ENCODE assay signal across 8 mouse cellular contexts in genomic region chr13:12255911-12256705, GRCm38 (mm10). TPM values are rescaled to one million over a fixed set of nuclear protein-coding genes. Genes with fewer than 3 reads are reported as not detected.
A peak's percentile ranks its signal among the peaks of the same experiment; 100 is the strongest.
DNase-seq lines count a peak whose midpoint lies in the region; ATAC-seq and TF ChIP-seq lines count a peak whose summit lies in the region.

No protein-coding gene starts in this region.

- peak; percentile 68 for DNase-seq in heart, adult 11 months
- DNase-seq in heart, adult 18-20 months = no peak
- DNase-seq in B cell, adult 2 months = no peak
- no peak for DNase-seq in gastrocnemius, postnatal 36 days

- no peaks in the 10 kb centered on the region for H3K27me3 ChIP-seq in E14TG2a.4 (ENCODE audit: insufficient read depth, low read length)
- H3K27me3 ChIP-seq in heart, embryonic 16.5 days (ENCODE audit: control insufficient read depth, insufficient read depth, low read length) = no peaks in the 10 kb centered on the region

- peaks cover 22% of the 10 kb centered on the region for H3K9me3 ChIP-seq in E14TG2a.4 (ENCODE audit: low read length)
- H3K9me3 ChIP-seq in heart, embryonic 16.5 days (replicated peaks; ENCODE audit: control insufficient read depth, low read length) = peaks cover 4% of the 10 kb centered on the region; the same call in 1 of the 2 replicates

- peak overlapping the region; percentile 93; the same call in 1 of the 2 replicates for H3K4me3 ChIP-seq in E14TG2a.4 (replicated peaks; ENCODE audit: low read length)
- peak overlapping the region; percentile 71 for H3K4me3 ChIP-seq in heart, embryonic 16.5 days (ENCODE audit: low read length)

- intact Hi-C loops in gastrocnemius, postnatal 36 days (cut with DNase I) = no loop called here

- H3K36me3 ChIP-seq in E14TG2a.4 (ENCODE audit: insufficient read depth, low read length) = peaks cover 31% of the 10 kb centered on the region
- H3K36me3 ChIP-seq in heart, embryonic 16.5 days (ENCODE audit: control insufficient read depth, insufficient read depth) = peaks cover 9% of the 10 kb centered on the region; the same call in 1 of the 2 replicates

- no peak overlapping the region for H3K27ac ChIP-seq in heart, embryonic 16.5 days (ENCODE audit: low read length)

- no peak for TF ChIP-seq CTCF in E14TG2a.4 (conservative IDR thresholded peaks at IDR 0.05; ENCODE audit: low read length)

- peak overlapping the region; percentile 84 for H3K9ac ChIP-seq in heart, embryonic 16.5 days (ENCODE audit: low read length)

- peak overlapping the region; percentile 88 for H3K4me2 ChIP-seq in heart, embryonic 16.5 days (ENCODE audit: low read depth, low read length)

- 65% methylated on average over 3 of the region's 3 CpGs for WGBS in heart, embryonic 16.5 days

- no peak for ATAC-seq in heart, embryonic 16.5 days (replicated peaks; ENCODE audit: extremely low read depth, insufficient read depth, low FRiP score)
- peak; percentile 25 for ATAC-seq in megakaryocyte, adult 5-6 weeks (ENCODE audit: poor library complexity, severe bottlenecking)
- ATAC-seq in erythroid progenitor cell, adult 5-6 weeks (replicated peaks; ENCODE audit: low FRiP score, poor library complexity, severe bottlenecking) = no peak

- H3K4me1 ChIP-seq in E14TG2a.4 (replicated peaks; ENCODE audit: low read depth, low read length) = peaks cover 27% of the 10 kb centered on the region
- H3K4me1 ChIP-seq in heart, embryonic 16.5 days (ENCODE audit: control insufficient read depth, insufficient read depth, low read length) = peaks cover 12% of the 10 kb centered on the region

RNA-seq across cellular contexts. Expression of gene Mtr, which starts 1.8 kb away (rescaled TPM):
- 100 to 1,000 TPM in 1 of 2 experiments, 10 to 100 TPM in 1; 95.0 to 113 TPM for total RNA-seq in heart, adult 18-20 months (2021)
- polyA plus RNA-seq in heart, embryonic 16.5 days (2015; fragmentation: Nextera tagmentation; extraction: Ambion mirVana) = 11.4 and 11.9 TPM in 2 replicates
- total RNA-seq in megakaryocyte, adult 5-6 weeks (2015) = 8.5 and 8.7 TPM in 2 replicates
- total RNA-seq in megakaryocyte, adult 5-6 weeks (2017) = 14.4 and 14.8 TPM in 2 replicates
- 15.5 and 17.2 TPM in 2 replicates for total RNA-seq in erythroid progenitor cell, adult 5-6 weeks (2015; ENCODE audit: low replicate concordance)
- total RNA-seq in erythroid progenitor cell, adult 5-6 weeks (2017; ENCODE audit: low replicate concordance) = 25.9 and 42.1 TPM in 2 replicates
- 10 to 100 TPM; 14.0 to 14.8 TPM for total RNA-seq in gastrocnemius, postnatal 36 days (2021)
